Mouse (Mus musculus) layer of hippocampus, adult 11-12 months (tissue): Measurements from ENCODE around the gene Nr6a1.

Source experiments
- DNase-seq: peaks from one replicate; pipeline ENCODE4 v3.0.0; 2022; ENCODE audit warnings: low spot score

Nr6a1 gene

DNA sequence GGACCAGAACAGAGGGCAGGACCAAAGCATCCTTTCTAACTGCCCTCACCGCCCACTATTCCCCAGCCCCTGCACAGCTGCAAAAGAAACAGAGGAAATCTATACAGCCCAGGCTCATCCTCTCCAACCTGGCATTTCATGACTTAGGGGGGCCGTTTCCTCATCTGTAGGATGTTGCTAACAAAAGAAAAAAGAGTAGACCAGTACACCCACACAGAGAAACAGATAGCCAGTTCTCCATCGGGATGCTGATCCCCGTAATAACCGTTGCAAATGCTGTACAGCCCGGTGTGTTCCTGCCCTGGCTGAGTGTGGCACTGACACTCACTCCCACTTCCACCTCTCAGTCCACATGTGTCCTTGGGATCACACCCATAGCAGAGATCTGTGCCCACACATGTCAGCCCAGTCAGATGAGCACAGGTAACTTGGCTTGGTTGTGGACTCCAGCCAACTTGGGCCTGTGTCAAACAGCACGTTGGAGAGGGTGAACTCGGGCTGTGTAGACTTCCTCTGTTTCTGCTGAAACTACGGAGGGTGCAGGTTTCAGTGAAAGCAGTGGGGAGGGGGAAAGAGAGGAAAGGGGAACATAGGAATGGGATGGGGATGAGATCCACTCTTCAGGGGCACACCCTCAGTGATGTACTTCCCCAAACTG is 9.4 kb upstream of the Nr6a1 start:
- no peak for DNase-seq

DNA sequence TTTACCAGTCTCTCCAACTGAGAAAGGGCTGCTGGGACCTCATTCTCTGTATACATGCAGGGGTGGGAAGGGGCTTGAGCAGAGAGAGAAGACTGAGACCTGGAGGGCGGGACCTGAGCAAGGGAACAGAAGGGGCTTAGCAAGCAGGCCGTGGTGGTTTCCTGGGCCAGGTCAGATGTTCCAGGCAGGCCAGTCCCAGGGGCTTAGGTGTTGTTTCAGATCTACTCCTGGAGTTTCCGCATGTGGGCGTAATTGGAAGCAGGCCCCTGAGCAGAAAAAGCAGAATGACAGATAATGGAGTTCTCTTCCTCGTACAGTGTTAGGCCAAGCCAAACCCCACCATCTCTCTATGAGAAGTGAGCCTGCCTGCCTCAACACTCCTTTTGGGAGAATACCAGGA is 7.4 kb upstream of the Nr6a1 start:
- DNase-seq, result no peak

DNA sequence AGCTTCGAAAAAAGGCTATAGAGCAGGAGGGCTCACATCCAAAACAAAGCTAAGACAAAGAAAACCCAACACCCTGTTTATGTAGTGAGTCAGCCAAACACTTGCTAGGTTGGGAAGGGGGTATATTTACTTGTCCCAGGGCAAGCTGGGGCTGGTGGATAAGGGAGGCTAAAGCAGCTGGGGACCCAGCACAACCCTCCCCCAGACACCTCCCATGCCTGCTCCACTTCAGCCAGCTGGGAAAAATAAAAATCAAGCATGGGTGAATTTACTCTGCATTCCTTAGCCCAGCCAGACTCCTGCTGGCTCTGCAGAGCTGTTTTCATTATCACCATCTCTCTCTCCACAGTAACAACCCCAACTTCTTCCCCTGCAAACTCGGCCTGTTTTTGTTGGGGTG is 6.4 kb upstream of the Nr6a1 start:
- DNase-seq, result no peak

DNA sequence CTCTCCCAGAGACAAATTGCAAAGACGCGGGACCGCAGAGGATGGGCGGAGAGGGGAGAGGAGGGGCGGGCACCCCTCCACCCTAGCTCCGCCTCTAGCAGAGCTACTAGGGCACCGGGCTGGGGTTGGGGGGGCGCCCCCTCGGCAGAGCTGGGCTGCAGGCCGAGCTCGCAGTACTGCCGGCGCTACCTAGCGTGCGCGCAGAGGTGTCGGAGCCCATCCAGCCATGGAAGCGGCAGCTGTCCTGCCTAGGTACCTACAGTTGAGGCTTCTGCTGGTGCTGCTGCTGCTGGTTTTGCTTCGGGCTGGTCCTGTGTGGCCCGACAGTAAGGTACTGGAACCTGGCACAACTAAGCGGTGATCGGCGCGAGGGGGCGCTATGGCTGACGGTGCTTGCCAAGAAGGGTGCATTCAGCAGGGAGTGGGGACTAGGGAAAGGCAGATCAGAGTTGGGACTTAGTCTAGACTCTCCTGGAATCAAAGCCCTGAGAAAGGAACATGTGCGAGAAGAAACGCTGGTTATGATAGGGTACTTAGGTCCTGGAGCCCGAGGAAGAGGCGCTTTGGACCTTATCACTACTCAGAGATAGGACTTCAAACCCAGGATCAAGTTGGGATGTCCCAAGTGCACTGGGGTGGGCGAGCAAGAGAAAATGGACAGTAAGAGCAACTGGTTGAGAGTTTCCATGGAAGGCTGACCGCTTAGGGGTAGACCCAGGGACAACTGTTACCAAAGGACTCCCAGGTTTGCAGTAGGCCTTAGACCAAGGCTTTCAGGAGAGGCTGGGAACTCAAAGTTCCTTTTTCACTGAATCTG is 4.6 kb upstream of the Nr6a1 start, which contains the start of gene Olfml2a:
TSS of gene Olfml2a (plus strand) at position 128 of the 817 bp plus-strand sequence.
- DNase-seq, result peak; percentile 68

DNA sequence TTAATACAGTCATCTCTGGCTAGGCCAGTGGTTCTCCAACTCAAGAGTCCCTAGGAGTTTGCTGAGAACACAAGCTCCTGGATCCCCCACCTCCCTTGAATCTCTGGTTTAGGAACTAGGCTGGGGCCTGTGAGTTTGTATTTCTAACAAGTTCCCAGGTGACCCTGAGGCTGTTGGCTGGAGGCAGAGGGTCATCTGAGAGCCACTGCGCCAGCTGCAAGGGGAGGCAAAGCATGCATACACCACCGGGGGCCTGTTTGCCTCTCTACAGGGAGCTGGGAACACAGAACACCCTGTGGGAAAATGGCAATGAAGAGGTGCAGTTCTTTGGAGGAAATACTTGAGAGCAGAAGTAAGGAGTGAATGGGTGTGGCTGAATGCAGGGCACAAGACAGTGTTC is 2.8 kb upstream of the Nr6a1 start:
- no peak for DNase-seq

DNA sequence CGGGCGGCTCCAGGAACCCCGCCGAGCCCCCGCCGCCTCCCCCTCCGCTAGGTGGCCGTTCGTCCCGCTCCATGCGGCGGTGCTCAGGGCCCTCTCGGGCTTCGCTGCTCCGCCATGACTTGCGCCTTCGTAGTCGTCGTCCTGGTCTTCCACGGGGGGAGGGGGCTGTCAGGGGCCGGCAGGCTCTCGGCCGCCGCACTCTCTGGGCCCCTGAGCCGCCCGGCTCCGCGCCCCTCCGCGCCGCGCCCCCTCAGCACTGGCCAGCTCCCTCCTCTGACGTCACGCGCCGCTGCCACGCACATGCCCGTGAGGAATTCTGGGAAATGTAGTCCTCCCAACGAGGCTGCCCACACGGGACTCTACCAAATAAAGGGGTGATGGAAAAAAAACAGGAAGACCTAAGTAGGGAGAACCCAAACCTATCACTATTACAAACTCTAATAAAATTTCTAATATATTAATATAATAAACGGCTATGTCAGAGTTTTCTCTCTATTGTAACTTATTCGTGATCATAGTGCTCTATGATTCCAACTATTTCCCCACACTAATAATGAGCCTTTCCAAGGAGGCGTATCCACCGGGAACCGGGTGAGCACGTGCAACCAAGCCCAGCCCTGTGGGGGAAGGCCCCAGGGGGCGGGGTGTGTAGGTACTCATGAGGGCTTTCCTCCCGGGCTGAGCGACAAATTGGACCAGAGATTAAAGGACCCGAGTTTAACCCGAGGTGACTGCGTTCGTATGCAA is 1.2 kb downstream of the Nr6a1 start:
- peak; percentile 96 for DNase-seq

DNA sequence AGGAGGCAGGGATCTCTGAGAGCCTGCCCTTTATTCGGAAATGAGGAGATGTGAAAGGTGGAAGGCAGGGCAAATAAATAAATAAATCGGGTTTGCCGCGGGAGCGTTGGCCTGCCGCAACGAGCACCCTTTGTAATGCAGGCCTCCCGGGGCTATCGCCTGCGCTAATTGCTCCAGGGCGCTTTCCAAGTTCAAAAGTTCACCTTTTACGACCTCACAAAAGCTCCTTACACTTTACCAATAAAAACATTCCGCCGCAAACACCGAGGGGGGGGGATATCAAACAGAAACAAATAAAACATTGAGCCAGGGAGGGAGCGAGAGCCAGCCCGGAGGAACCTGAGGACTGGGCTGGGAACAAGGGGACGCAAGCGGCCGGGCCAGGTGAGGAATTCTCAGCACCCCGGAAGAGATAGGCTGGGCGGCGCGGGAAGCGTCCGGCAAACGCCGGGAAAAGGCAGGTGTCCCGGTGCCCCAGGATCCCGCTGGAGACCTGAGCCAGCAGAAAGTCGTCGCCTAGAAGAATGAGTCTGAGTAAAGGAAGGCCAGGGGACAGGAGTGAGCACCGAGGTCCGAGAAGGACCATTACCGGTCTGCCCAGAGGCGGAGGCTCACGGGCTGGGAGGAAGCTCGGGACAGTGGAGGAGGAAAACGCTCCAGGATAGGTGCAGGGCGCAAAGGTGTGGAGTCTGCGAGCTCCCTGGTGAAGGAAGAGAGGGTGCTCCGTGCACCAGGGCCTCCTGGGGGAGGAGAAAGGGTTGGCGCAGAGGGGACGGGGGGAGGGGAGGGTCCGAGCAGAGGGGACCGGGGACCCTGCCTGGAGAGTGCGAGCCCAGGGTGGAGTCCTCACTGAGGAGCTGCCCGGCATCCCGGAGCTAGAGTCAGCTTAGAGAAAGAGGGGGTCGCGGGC is 2.1 kb downstream of the Nr6a1 start:
- DNase-seq, result no peak

DNA sequence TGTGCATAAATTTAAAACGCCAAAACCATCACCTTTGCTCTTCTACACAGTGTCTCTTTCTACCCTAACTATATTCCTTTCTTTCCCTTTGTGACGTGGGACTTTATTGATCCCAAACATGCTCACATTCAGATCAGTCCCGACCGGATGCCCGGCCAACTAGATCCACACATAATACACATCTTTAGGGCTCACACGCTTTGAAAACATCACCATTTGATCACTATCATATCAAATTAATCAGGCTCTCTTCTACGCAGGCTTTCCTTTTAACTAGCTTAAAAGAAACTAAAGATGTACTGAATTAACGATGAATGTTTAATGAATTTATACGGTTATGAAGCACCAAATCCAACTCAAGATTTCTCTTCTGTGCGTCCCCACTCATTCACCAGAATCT is 2.9 kb downstream of the Nr6a1 start:
- DNase-seq, result no peak

DNA sequence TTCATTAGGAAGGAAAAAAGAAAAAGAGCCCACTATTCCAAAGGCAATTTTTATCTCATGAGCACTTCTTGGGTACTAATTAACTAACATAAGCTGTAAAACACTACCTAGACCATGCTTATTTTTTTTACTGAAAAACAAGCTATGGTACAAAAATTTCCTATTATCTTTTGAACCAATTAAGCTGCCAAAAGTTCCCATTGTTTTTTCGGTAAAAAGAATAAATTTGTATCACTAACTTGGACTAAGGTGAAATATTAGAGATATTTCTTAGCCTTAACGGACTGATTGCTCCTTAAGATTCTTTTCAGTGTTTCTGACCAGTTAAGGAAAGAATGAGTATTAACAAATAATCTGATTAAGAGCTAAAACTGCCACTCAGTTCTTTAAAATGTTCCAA is 3.6 kb downstream of the Nr6a1 start:
- no peak for DNase-seq

DNA sequence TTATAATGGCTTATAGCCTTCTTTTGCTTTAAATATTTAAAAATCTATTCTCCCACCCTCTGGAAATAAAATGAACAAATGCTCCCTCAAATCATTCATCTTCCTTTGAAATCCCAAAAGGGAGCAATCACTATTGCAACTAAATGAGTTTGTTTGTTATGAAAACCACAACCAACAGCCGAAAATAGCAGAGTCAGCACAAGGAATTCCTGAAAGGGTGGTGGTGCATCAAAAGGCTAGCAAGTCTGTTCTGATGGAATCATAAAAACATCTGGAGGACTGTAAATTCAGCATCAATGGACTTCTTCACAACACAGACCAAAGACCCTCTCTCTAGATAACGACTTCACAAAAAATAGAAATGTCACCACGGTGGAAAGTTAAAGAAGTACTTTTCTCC is 4.0 kb downstream of the Nr6a1 start:
- DNase-seq, result no peak

DNA sequence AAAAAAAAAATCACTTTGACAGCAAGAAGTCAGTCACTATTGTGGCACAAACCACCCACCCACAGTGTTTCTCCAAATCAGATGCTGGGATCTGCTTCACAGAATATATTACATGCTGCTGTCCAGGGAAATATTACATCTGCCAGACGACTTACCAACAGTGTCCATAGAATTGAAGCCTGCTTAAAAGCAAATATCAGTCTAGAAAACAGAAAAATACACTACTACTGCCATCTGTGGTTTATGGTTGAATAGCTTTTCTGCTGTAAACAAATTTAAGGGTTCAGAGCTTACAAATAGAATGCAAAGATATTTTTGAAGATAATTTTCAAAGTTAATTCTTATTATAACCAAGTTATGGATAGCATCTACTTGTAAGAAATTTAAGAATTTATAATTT is 6.1 kb downstream of the Nr6a1 start:
- no peak for DNase-seq

DNA sequence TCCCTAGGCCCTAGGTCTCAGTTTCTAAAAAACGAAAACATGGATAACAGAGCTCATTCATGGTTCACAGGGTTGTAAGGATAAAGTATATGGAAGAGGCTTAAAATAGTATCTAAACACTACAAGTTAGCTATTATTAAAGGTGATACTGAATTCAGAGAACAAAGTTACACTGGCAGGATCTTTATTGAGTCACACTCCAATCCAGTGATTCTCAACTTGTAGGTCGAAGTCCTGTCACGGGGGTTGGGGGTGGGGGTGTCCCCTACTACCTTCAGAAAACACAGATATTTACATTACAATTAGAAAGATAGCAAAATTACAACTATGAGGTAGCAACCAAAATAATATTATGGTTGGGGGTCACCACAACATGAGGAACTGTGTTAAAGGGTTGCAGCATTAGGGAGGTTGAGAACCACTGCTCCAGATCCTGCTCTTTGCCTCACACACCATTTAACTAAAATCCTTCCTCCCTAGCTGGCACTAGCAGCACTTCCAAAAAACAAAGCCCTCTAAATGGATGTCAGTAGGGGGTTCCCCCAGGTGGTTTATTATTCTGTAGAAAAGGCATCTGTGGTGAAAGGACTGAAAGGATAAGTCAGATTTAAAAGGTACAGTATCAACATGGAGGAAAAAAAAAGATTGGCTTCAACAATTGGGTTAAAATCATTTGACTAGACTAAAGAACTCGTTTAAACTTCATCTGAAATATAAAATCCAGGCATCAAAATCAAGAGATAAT is 10.4 kb downstream of the Nr6a1 start:
- no peak for DNase-seq

DNA sequence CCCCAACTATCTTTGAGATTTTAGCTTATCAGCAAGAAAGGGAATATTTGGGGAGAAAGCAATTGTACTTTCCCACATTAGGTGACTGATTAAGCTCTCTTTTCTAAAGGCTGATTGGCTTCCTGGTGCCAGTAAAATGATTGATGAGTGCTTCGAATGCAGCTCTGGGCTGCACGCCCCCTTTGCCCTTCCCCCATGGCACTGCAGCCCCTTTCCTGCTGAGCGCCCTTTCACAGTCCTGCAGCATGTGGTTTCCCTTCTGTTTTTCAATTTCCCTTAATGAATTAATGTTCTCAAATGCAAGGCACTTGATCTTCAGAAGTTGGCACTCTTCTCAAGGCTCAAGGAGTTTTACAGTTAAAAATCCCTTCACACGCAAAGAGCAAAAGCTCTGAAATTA is 12.5 kb downstream of the Nr6a1 start:
- no peak for DNase-seq

DNA sequence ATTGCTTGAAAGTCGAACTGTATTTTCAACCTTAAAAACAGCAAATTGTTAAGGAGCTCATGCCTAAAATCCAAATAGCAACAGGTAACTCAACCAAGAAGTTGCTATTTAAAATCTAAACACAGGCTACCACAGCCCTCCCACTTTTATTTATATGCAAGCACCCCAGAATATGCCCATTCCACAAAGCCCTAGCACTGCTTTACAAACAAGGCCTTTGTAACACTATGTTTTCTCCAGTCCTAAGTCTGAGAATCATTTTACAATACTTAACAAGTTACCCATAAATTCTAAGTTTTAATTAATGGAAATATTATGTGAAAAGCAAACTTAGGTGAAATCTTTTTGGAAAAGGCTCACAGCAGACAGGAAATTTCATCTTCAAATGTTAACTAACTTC is 13.0 kb downstream of the Nr6a1 start:
- no peak for DNase-seq

DNA sequence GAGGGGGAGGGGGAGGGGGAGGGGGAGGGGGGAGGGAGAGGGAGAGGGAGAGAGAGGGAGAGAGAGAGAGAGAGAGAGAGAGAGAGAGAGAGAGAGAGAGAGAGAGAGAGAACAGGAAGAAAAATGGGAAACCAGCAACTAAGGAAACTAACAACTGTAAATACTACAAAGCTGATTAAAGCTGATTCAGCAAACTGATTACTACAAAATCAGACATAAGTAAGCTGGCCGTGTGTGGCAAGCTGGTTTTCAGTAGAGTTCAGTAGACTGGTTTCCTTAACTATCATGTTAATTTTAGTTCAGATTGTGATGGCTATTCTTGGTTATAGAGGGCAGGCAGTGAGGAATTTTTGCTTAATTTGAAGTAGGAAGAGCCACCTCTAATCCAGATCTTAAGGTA is 18.9 kb downstream of the Nr6a1 start:
- DNase-seq, result no peak

DNA sequence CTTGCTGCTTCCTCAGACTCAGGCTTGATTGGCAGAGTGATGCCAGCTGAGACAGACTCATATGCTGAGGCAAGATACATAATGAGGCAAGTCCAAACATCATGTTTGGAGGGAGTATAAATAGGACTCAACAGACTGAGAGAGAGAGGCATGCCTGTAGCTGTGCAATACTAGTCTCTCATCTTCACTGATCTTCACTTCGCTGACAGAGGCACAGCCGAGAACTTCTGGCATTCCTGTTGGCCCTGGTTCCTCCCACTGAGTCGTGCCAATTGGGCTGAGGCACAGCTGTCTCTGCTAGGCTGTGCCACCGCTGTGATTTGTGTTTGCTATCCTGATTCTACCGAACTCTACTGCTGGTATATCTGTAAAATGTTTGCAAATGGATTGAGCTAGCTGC is 21.4 kb downstream of the Nr6a1 start:
- peak; percentile 24 for DNase-seq

DNA sequence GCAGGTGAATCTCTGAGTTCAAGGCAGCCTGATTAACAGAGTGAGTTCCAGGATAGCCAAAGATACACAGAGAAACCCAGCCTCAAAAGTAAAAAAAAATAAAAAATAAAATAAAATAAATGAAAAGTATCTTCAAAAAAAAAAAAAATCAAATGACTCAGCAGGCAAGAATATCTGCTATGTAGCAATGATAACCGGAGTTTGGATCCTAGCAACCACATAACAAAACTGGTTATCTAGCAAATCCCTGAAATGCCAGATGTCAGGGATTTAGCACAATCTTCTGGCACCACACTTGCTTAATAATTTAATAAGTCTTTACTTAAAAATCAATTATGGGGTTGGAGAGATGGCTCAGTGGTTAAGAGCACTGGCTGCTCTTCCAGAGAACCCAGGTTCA is 23.2 kb downstream of the Nr6a1 start:
- no peak for DNase-seq

DNA sequence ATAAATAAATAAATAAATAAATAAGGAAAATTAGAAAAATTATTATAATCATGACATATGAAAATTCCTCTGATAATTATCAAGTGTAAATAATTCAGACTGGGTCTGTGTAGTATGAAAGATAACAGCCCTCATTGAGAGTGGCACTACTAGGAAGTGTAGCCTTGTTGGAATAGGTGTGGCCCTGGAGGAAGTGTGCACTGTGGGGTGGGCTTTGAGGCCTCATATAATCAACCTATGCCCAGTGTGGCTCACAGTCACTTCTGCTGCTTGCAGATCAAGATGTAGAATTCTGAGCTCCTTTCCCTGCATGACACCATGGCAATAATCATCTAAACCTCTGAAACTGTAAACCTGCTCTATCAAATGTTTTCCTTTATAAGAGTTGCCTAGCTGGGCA is 24.6 kb downstream of the Nr6a1 start:
- no peak for DNase-seq

DNA sequence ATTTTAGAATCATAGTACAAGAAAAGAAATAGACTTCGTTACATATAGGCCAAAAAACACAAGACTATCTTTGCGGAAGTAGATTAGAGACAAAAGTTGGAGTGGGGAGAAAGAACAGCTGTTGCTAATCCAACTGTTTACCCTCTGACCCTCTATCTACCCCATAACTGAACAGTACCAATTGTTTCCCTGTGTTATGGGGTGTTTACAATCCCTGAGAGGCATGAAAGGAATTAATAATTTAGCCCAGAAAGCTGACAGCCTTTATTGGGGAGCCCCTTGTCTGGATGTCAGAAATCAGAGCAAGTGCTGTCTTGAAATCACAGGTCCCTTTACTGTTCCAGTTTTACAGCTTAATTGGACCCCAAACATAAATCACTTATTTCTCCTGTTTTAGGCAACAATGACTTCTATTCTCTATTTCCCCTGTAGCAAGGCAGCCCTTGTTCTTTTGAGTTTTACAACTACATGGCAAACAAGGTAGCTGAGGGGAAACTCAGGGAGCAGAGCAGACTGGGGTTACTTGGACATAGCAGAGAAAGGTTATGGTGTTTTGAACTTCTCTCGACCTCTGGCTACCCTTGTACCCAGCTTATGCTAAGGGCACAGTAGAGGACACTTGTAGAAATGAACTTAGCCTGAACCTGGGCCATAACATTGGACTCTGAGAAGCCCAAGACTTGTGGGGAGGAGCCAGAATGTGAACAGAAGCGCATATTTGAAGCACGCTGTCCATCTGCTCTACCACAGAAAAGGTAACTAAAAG is 46.4 kb downstream of the Nr6a1 start:
- no peak for DNase-seq

DNA sequence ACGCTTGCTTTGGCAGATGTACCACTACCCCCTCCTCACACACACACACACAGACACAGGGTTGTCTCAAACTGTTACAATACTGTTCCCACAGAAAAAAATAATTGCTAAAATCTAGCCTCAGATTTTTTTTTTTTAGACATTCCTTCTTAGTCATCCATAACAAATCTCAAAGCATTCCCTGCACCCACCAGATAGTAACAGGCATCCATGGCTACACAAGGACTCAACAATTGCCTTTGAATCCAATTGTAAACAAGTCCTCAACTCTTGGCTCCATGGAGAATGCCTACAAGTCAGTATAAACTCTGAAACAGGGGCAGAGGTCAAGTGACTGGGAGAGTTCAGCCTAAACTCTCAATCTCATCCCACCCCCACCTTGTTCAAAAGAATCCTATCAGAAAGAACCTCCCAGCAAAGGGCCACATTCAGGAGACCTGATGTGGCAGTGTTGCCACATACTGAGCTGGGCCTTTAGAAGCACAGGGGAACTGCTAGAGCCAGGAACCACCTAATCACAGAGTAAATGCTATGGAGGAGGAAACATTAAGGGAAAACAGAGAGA is 52.9 kb downstream of the Nr6a1 start:
- no peak for DNase-seq
